Mouse (Mus musculus): Measurements from ENCODE around the gene Spc25.
A peak's percentile ranks its signal among the peaks of the same experiment; 100 is the strongest.

The Spc25 gene

DNA sequence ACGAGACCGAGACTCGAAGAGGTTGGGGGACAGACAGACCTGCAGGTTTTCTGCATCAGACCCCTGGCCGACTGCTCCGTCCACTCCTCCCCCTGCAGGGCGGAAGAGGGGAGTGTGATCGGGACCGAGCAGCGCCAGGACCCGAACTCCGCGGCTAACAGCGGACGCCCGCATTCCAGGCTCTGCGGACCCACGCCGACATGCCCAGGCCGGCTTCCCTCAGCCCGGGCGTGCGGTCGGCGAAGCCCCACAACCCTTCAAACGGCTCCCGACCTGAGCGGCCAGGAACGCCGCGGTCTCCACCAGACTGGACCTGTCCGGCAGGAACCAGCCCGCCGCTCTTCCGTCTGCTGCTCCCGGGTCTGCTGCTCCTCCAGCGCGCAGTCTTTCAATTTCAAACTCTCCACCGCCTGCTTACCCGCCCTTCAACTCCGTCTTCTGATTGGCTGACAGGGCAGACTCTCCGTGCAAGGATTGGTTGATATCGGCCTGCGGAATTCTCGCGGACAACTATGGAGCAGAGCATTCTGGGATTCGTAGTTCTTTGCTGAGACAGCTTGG, at the start of gene Spc25:
TSS of gene Spc25 (minus strand) at position 404 of the 561 bp plus-strand sequence.
- peak; percentile 83 to 90 for DNase-seq

DNA sequence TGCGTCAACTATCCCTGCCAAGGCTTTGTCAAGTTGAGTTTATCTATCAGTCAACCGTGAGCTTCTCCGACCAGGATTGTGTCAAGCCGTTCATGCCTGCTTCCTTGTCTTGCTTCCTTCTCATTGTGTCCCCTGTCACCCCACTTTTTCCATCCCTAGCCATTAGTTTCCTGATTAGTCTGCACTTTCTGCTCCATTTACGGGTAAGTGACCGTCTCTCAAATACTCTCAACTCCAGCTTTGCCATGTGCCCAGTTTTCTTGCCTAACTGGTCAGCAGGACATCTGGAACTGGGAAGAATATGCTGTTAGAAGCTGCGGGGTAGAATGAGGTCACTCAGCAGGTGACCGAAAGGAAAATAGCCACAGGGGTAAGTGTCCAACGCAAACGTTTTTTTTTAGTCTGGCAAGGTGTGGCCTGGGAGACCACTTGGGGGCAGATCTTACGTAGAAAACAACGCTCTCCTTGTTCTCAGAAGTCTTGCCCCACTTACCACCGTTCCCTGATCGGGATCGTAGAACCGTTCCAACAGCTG, 42.3 kb upstream of the Spc25 start:
- DNase-seq, result no peak

DNA sequence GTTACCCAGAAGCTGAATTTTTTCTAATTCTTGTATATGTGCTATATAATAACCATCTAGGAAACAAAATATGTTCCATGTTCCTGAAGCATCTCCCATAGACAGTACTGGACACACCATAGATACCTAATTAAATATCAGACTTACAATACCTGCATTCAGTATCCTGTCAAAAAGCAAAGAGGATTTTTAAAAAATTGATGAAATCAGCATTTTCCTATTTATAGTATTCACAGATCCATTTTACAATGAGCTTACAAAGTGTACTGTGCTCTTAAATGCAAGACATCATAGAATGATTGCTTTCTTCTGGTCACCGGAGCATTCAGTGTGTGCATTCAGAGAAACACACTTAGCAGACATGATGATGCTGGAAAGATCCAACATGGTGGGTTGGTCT, 41.1 kb upstream of the Spc25 start:
- no peak for DNase-seq

DNA sequence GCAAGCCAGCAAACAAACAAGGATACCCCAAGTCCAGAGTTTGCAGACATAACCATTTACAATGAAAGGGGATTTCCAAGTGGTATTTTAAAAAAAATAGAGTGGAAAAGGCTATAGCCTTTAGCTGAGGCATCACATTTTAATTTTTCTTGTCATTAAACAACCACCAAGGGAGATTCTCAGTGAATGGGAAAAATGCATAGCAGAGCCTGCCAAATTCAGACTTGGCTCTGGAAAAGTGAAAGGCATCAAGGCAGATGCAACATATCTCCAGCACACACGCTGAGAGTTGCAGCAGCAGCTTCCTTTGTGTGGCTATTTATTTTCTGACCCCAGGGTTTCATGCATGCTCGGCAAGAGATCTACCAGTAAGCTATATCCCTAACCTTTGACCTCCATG, 38.9 kb upstream of the Spc25 start:
- DNase-seq, result no peak

DNA sequence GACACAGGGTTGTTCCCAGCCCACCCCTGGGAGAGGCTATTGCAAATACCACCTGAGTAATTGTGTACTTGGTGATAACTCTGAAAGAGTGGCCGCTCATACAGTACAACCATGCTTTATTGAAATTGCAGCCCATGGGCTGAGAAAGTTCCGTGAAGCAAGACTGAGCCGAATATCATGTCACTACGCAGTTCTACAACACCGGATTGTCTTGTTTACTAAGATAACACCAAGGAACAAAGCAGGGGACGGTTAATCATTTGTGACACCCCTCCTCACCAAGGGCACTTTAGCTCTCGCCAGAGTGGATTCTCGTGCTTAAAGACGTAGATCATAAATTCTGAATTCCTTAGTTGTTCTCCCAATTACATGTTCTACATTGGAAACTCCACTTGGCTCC, 33.3 kb upstream of the Spc25 start:
- no peak for DNase-seq

DNA sequence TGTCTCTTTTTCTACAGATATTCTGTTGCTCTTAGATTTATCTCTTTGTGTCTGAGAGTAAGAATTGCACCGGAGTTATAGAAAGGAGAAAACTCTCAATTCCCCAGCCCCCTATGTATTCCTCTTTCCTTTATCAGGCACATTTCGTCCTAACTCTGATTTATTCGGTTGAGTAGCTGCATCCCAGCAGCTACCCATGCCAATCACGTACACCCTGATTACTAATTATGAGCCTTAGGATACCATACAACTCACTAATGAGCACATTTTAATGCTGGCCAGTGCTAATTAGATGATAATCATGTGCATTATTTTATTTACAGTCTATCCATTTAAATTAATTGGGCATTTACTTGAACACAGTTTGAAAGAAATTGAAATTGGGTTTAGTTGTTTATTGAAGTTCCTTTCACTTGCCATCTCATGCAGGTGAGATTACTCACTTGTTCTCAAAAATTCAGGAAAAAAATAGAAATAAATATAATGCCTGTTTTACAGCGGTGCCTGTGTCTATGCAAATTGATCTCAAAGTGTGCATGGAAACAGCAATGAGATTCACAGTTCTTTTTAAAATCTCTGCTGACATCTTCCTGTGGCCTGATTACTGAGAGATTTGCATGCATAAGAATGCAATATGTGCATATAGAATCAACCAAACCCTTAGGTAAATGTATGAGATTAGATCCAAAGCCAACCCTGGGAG, 29.1 kb upstream of the Spc25 start:
- DNase-seq, result no peak

DNA sequence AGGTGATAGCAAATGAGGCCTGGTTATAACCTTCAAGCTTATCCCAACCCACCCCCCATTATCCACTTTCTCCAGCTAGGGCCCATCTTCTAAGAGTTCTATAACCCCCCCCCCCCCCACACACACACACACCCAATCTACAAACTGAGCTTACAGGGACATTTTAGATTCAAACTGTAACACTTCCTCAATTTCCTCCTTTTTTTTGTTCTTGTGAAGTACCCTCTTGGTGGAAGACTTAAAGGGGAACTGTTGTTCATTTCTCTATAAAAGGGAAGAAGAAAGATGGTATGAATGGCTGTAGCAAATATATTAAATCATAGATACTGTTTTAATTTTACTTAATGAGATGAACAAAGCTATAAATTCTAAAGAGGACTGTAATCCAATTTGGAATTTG, 26.1 kb upstream of the Spc25 start:
- DNase-seq, result no peak

DNA sequence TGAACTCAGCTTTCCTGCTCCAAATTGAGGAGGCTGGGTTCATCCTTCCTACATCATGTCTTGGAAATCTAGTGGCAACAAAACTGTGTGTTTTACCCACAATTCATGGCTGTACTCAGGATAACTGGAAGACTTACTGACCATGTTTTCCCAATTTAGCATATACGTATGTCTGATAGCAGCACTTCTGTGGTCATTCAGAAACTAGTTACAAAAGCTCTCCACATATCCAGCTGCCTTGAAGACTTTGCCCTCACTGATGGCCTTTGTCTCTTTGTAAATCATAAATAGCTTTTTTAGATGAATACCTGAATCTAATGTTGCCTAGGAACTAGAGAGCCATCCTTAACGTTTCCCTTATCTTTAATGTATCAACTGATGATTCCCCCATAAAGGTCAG, 24.1 kb upstream of the Spc25 start:
- DNase-seq, result no peak

DNA sequence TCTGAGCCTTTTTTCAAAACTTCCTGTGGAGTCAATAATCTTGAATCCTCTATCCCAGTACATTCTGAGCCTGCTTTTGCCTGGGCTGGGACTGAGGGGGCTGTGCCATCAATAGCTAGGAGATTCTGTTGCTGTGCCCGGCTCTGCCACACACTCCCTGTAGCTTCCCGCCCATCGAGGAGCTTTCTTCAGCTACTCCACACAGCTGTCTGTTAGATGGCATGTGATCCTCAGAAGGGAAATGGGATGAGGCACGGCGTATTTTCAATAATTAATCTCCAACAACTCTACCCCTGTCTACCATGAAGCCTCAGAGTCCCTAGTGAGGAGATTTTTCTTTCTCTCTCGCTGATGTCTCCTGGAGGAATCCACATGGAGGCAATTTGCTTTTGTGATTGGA, 22.6 kb upstream of the Spc25 start:
- no peak for DNase-seq

DNA sequence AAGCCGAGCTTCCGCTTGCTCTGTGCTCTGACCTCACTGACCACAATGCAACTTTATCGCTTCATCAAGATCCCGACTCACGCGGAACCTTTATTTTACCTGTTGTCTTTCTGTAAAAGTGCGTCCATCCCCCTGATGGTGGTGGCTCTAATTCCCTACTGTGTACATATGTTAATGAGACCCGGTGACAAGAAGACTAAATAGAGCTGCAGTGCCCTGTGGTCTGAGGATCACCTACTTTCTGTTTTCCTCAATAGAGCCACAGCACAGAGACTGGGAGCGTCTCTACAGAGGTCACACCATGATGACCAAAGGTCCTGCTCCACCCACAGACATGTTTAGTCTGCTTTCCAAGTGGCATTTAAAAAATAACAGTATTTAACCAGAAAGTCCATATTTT, 20.9 kb upstream of the Spc25 start:
- no peak for DNase-seq

DNA sequence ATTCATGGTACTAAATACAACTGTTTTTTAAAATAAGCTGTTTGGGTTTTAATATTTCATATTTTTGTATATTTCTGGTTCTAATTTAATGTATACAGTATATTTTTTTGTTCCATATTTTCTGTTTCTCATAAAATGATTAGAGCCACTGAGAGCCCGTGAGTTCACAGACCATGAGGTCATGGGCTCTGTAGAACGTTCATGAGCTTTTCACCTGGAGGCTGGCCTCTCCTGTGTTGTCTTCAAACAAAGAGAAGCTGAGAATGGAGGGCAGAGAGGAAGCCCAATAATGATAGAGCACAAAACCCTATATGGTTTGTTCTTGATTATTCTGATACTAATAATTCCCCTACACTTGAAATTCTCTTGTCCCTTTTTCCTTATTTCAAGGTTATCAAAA, 18.7 kb upstream of the Spc25 start:
- no peak for DNase-seq

DNA sequence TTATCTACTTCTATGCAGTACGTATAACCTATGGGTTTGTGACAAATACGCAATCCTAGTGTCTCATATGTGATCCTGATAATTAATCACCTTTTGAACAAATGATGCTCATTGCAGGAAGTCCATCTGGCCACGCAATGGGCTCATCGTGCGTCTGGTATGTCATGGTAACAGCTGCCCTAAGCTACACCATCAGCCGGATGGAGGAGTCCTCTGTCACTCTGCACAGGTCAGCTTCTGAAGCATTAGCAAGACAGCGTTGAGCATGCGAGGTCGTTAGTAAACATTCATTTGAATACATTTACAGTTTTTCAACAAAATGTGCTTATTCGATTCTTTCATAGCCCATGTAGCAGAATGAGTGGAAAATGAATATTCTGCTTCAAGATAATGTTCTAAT, 16.8 kb upstream of the Spc25 start:
- no peak for DNase-seq

DNA sequence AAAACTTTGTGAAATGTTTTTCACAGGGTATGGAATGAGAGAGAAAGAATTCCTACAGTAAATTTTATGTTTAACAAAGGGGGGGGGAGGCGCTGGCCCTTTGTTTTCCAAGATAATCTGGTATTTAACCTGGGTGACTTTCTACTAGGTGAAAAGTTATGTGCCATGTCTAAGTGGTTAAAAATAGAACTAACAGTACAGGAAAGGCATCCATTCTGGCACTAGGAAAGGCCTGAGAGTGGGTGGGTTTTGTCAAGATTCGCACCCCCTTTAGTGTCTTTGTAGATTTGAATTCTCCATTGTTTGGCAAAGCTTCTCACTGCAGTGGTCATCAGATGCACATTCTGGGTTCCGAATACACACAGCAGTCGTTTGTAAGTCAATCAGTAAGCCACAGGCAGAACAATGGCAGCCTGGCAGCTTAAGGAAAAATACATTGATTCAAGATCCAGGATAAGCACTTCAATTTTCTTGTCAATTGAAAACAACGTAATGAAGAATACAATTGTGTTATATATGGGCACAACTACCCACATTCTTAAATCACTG, 15.9 kb upstream of the Spc25 start:
- no peak for DNase-seq

DNA sequence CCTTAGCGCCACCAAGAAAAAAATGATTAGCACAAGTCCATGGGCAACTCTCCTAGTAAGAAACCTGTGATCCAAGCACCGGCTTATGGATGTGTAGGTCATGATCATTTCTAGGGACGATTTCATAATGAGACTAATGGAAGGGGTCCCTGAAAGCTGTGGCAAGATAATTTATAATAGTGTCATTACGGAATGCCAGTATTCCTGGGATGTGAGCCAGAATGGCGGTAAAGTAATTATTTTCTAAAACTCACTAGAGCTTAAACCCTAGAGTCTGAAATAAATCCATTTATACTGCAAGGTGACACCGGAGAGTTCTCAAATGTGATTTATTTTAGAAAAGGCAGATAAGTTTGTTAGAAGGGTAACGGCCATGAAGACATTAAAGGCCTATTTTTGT, 9.2 kb upstream of the Spc25 start:
- no peak for DNase-seq

DNA sequence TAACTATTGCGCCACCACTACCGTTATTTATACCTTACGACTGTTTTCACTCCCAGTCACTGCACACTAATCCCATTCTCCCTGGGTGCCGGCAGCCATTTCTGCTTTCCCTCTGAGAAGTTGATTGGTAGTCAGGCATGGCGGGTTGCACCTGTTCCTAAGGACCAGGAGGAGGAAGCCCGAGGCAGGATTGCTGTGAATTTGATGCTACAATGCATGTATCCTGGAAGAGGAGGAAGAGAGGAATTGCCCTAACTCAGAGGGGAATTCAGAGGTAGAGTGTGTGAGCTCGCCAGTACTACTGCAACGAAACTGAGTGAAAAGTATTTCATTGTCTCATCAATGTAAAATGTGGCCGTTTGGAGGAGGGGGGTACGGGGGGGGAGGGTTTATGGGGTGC, 6.7 kb upstream of the Spc25 start:
- DNase-seq, result no peak

DNA sequence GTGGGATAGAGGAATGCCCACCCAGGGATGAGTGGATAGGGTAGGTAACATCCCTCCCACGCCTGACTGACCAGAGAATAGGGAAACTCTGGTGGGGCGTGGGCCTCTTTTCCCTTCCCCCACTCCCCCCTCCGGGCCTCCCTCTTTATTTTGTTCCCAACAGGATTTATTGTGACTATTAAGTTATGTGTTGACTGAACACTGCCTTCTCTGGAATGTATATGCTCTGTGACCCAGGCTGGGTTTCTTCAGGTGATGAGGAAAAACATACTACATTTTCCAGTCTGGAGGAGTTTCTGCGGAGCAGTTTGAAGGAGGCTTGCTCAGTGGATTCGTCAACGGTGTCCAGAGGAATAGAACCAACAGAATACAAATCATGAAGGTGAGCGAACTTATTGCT, 4.8 kb upstream of the Spc25 start, which contains the start of gene G6pc2:
TSS of gene G6pc2 (plus strand) at position 301 of the 400 bp plus-strand sequence.
- DNase-seq, result no peak

DNA sequence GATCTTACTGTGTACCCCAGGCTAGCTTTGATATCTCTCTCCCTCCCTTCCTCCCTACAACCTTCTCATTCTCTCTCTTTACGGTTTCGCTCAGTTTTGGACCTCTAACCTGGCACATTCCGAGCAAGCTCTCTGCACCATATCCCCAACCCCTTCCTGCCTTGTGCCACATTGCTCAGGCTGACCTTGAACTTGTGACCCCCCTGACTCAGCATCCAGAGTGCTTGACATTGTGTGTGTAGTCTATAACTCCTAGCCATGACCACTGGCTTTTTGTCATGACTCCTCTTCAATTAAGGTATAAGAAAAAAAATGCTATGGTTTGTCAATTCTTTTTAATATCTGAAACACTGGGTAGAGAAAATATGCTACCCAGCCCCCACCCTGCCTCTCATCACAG, 3.7 kb upstream of the Spc25 start:
- DNase-seq, result no peak

DNA sequence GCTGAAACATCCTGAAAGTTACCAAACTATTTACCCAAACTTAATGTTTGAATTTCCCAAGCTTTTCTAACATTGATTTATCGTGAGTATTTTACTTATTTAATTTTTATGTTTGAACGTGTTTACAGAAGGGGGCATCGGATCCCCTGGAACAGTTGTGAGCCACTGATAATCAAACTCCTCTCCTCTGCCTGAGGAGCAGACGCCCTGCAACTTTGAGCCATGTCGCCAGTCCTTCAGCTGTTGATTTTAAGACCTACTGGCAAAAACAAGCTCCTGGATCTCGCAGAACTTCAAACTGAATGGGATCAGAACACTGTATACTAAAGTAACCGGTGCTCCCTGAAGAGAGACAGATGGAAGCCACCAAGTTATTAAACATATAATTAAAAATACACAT, 529 bp upstream of the Spc25 start:
- no peak for DNase-seq

DNA sequence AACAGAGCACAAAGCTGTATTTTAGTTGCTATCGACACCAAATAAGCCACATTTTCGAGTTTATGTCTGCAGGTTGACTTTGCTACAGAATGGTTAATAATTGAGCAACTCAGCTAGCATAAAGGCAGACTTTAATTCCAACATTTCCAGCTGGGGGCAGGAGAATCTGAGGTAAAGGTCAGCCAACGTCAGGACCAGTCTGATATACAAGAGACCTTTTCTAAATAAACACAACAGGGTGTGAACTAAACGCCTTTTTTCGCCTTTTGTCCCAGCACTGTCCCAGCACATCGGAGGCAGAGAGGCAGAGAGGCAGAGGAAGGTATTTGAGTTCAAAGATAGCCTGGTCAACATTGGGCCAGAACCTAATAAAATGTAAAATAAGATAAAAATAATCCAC, 809 bp downstream of the Spc25 start:
- no peak for DNase-seq

DNA sequence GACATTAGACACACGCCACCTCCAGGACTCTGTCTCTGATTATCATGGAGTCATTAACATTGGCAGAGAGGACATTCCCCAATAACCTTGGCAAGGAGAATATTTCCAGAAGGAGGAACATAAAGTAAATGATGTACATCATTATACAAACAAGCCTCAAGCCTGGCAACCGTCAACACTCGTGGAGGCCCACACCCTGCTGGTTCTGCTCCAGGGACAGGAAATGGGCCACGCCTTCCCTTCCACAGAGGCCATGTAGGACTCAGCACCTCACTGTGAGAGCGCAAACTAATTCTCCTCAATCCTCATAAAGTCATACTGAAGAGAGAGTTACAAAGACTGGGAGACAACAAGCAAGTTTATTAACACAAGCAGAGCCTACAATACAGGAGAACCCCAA, 12.4 kb downstream of the Spc25 start:
- no peak for DNase-seq

DNA sequence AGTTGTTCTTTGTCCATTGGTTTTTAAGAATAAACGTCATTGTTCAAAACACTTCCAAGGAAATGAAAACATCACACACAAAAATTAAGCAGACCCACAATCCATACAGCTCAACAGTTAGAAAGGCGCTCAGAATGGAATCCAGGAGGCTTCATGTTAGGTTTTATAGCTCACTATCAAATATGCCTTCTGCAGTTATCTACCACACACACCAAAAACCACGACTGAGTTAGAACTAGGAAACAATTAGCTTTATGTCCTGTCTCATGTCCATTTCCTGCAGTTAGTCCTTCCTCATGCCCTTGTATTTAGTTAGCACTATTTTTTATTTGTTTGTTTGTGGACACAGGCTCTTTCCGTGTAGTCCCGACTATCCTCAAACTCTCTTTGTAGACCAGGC, 14.9 kb downstream of the Spc25 start:
- DNase-seq, result no peak

DNA sequence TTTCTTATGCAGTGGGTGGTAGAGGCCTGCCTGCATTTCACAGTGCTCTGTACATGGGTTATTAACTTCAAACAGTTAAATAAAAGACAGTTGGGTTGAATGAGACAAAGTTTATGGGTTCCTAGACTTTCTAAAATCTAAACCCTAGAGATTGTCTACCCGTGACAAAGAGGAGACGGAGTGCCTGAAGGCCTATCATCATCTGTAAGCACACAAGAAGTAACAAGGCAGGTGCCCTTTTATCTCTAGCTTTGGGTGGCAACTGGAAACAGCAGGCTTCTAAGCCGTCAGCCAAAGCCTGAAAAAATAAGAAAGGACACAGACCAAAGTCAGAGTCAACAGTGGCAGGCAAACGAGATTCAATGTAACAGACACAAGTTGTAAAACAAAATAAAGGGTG, 16.8 kb downstream of the Spc25 start:
- no peak for DNase-seq

DNA sequence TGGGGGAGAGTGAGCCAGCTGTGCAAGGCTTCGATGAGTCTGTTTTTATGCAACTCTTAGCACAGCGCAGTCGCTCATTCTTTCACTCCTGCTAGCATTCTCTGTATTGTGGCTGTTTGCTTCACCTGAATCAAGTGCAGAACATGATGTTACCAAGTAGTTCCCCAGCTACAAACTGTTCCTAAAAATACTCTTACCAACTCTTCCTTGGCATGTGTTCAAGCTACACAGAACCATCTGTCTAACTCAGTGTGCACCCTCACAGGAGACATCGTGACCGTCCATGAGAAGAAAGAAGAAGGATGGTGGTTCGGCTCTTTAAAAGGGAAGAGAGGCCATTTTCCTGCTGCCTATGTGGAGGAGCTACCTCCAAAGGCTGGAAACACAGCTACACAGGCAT, 17.3 kb downstream of the Spc25 start:
- DNase-seq, result no peak

DNA sequence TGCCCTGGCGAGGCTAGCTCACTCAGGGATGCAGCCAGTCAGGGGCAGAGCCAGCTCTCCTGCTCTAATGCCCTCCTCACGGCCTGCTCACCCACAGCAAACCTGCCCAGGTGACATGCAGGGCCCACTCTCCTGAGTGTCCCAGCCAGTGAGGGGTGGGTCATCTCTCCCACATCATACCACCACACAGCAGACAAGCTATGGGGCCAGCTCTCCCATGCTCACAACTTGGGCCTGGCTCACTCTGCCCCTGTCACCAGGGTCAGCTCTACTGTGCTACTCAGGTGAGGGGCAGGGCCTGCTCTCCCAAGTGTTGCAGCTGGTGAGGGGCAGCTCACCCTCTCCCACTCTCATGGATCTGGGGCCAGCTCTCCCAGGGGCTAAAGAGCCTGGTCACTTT, 18.0 kb downstream of the Spc25 start:
- DNase-seq, result no peak

DNA sequence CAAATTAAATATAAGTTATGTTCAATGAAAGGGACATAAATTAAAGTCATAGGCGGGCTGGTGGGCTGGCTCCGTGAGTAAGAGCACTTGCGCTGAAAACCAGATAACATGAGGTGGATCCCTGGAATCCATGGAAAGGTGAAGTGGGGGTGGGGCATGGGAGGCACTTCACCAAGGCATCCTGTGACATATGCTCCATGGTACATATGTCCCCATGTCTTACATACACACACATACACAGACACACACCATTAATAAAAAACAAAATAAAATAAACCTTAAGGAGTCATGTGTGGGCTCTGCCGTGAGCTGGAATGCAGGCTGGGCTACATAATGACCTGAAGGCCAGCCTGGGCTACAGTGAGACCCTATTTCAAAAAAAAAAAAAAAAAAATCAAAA, 26.3 kb downstream of the Spc25 start:
- no peak for DNase-seq

Data from thymus, adult 18-20 months (tissue).